Mouse (Mus musculus) heart, embryonic 14.5 days (tissue): ENCODE results near the gene Grik4. TPM values are rescaled to one million over a fixed set of nuclear protein-coding genes. Genes with fewer than 3 reads are reported as not detected.
A peak's percentile ranks its signal among the peaks of the same experiment; 100 is the strongest.

Experiments used
- ATAC-seq: fragments of 200-750 bp; cut with Nextera tagmentation; 2 replicates; pipeline ENCODE4 v1.8.0; 2017; ENCODE audit warnings: low read depth, moderate TSS enrichment; ENCODE audit not compliant: insufficient number of reproducible peaks, insufficient read depth, low FRiP score
- H3K27ac ChIP-seq, 2 experiments: fragments of 200-500 bp in 1 of 2; fragments of 300-500 bp in 1 of 2; sonication (generic) in 1 of 2; replicated peaks in 1 of 2; 2 replicates each; pipeline ENCODE4 v1.5.1; 2012 to 2014; ENCODE audit warnings: low read depth in 2 of 2, low read length in 2 of 2, control low read depth in 1 of 2, mild to moderate bottlenecking in 1 of 2, mixed read lengths in 1 of 2; ENCODE audit not compliant: control insufficient read depth in 1 of 2, insufficient read depth in 1 of 2
- H3K27me3 ChIP-seq: fragments of 300-500 bp; sonication (generic); 2 replicates; pipeline ENCODE4 v1.6.1; 2014; ENCODE audit warnings: mild to moderate bottlenecking, low read length, control low read depth; ENCODE audit not compliant: control insufficient read depth, insufficient read depth
- H3K36me3 ChIP-seq: fragments of 300-500 bp; sonication (generic); 2 replicates; pipeline ENCODE4 v1.6.1; 2014; ENCODE audit warnings: mild to moderate bottlenecking, control low read depth, low read length, mixed read lengths; ENCODE audit not compliant: control insufficient read depth, insufficient read depth
- H3K4me1 ChIP-seq, 2 experiments: fragments of 200-500 bp in 1 of 2; fragments of 300-500 bp in 1 of 2; sonication (generic) in 1 of 2; 2 replicates each; pipeline ENCODE4 v1.6.1; 2012 to 2014; ENCODE audit warnings: low read length in 2 of 2, control low read depth in 1 of 2, mixed read lengths in 1 of 2; ENCODE audit not compliant: control insufficient read depth in 2 of 2, insufficient read depth in 2 of 2
- H3K4me2 ChIP-seq: fragments of 300-500 bp; sonication (generic); 2 replicates; pipeline ENCODE4 v1.6.1; 2014; ENCODE audit warnings: mild to moderate bottlenecking, low read length
- H3K4me3 ChIP-seq, 2 experiments: fragments of 200-500 bp in 1 of 2; fragments of 300-500 bp in 1 of 2; sonication (generic) in 1 of 2; 2 replicates each; pipeline ENCODE4 v1.5.1; 2012 to 2014; ENCODE audit warnings: low read length in 2 of 2, mild to moderate bottlenecking in 2 of 2, control low read depth in 1 of 2, low read depth in 1 of 2, moderate library complexity in 1 of 2; ENCODE audit not compliant: control insufficient read depth in 1 of 2, insufficient read depth in 1 of 2
- H3K9ac ChIP-seq: fragments of 300-500 bp; sonication (generic); 2 replicates; pipeline ENCODE4 v1.6.1; 2014; ENCODE audit warnings: mild to moderate bottlenecking, low read length
- H3K9me3 ChIP-seq: fragments of 300-500 bp; sonication (generic); 2 replicates; pipeline ENCODE4 v1.6.1; 2016; ENCODE audit warnings: low read length, control low read depth; ENCODE audit not compliant: control insufficient read depth
- WGBS: fragments of 180-500 bp; shearing (Covaris S2); extraction: QIAGEN DNeasy Blood & Tissue Kit; methylation state at CpG from one replicate; pipeline ENCODE4 v1.1.7; 2014; 5-methylcytosine and 5-hydroxymethylcytosine counted together
- polyA plus RNA-seq: library from polyadenylated mRNA; unstranded; fragments of >200 nt; fragmentation: Nextera tagmentation; extraction: Ambion mirVana; gene quantifications from 2 replicates; pipeline ENCODE4 v1.2.1, GENCODE M21; 2014

Grik4 gene
- polyA plus RNA-seq, 1 experiment from 2014 or later: 0.09 TPM

GRCm38 (mm10) chr9:42846676-42847425 is 97.4 kb downstream of the Grik4 start:
- WGBS: 68% methylated on average over 10 of the region's 10 CpGs
- Histone ChIP-seq H3K27ac (no peak overlapping the region), H3K4me1 (no peaks in the 10 kb centered on the region; a peak in 1 of 4 replicates), H3K4me3 (no peak overlapping the region), H3K27me3 (peaks cover 10% of the 10 kb centered on the region), H3K36me3 (no peaks in the 10 kb centered on the region), H3K9ac (no peak overlapping the region), H3K9me3 (no peaks in the 10 kb centered on the region), H3K4me2 (no peak overlapping the region)
- no peak for ATAC-seq

GRCm38 (mm10) chr9:42846139-42846538 is 98.2 kb downstream of the Grik4 start:
- WGBS: 22% methylated on average over 4 of the region's 4 CpGs
- Histone ChIP-seq H3K27me3 (peaks cover 10% of the 10 kb centered on the region), H3K4me3 (no peak overlapping the region), H3K27ac (no peak overlapping the region), H3K36me3 (no peaks in the 10 kb centered on the region), H3K9ac (no peak overlapping the region), H3K4me2 (no peak overlapping the region), H3K9me3 (no peaks in the 10 kb centered on the region), H3K4me1 (no peaks in the 10 kb centered on the region; a peak in 1 of 4 replicates)
- ATAC-seq: no peak

- H3K4me1 ChIP-seq: no peaks in the 10 kb centered on the region; a peak in 1 of 4 replicates
- no peak overlapping the region for H3K27ac ChIP-seq
- no peak overlapping the region for H3K9ac ChIP-seq
- H3K27me3 ChIP-seq: peaks cover 10% of the 10 kb centered on the region; the same call in 1 of the 2 replicates
- WGBS: 83% methylated on average over 5 of the region's 5 CpGs
- no peaks in the 10 kb centered on the region for H3K36me3 ChIP-seq
- H3K4me3 ChIP-seq: no peak overlapping the region
- ATAC-seq: no peak
- no peak overlapping the region for H3K4me2 ChIP-seq
- no peaks in the 10 kb centered on the region for H3K9me3 ChIP-seq
Measured at GRCm38 (mm10) chr9:42844301-42844700, 100.0 kb downstream of the Grik4 start.

GRCm38 (mm10) chr9:42838299-42838698 is 106.0 kb downstream of the Grik4 start:
- H3K9me3 ChIP-seq: no peaks in the 10 kb centered on the region
- WGBS: 71% methylated on average over 5 of the region's 5 CpGs
- no peak for ATAC-seq
- H3K27me3 ChIP-seq: no peaks in the 10 kb centered on the region
- H3K36me3 ChIP-seq: no peaks in the 10 kb centered on the region
- no peak overlapping the region for H3K9ac ChIP-seq
- no peak overlapping the region for H3K27ac ChIP-seq
- no peak overlapping the region for H3K4me3 ChIP-seq
- no peak overlapping the region for H3K4me2 ChIP-seq
- peaks cover 0 to 7% of the 10 kb centered on the region in 2 experiments; a peak in 2 of 4 replicates for H3K4me1 ChIP-seq

- Histone ChIP-seq H3K36me3 (no peaks in the 10 kb centered on the region), H3K27ac (peak overlapping the region in 1 of 2 experiments; percentile 26; a peak in 2 of 4 replicates), H3K9ac (no peak overlapping the region), H3K9me3 (no peaks in the 10 kb centered on the region), H3K4me1 (peaks cover 0 to 7% of the 10 kb centered on the region in 2 experiments; a peak in 2 of 4 replicates), H3K4me2 (no peak overlapping the region), H3K4me3 (no peak overlapping the region), H3K27me3 (no peaks in the 10 kb centered on the region)
- 50% methylated on average over 6 of the region's 6 CpGs for WGBS
- no peak for ATAC-seq
Measured at GRCm38 (mm10) chr9:42837498-42837897, 106.8 kb downstream of the Grik4 start.

GRCm38 (mm10) chr9:42831558-42831957 is 112.7 kb downstream of the Grik4 start:
- H3K36me3 ChIP-seq: no peaks in the 10 kb centered on the region

GRCm38 (mm10) chr9:42819247-42819646 is 125.0 kb downstream of the Grik4 start:
- WGBS: 31% methylated on average over 3 of the region's 3 CpGs
- no peak for ATAC-seq

More at GRCm38 (mm10) chr9:42831558-42831957, 112.7 kb downstream of the Grik4 start:
- Histone ChIP-seq H3K4me1 (no peaks in the 10 kb centered on the region), H3K9me3 (no peaks in the 10 kb centered on the region), H3K27me3 (no peaks in the 10 kb centered on the region), H3K4me3 (no peak overlapping the region), H3K4me2 (no peak overlapping the region), H3K9ac (no peak overlapping the region), H3K27ac (no peak overlapping the region)
- WGBS: 68% methylated on average over 6 of the region's 6 CpGs
- no peak for ATAC-seq

More at GRCm38 (mm10) chr9:42819247-42819646, 125.0 kb downstream of the Grik4 start:
- no peak overlapping the region for H3K4me3 ChIP-seq
- H3K9me3 ChIP-seq: no peaks in the 10 kb centered on the region
- H3K4me2 ChIP-seq: no peak overlapping the region
- no peaks in the 10 kb centered on the region for H3K36me3 ChIP-seq
- H3K27ac ChIP-seq: no peak overlapping the region
- H3K27me3 ChIP-seq: 0 out of 2 replicates have a peak, but pooled peaks cover 9% of the 10 kb centered on the region
- H3K4me1 ChIP-seq: no peaks in the 10 kb centered on the region
- no peak overlapping the region for H3K9ac ChIP-seq
